Mouse (Mus musculus) heart, adult 2 months (tissue): ENCODE measurements around the gene Pitpnc1. TPM values are rescaled to one million over a fixed set of nuclear protein-coding genes. Genes with fewer than 3 reads are reported as not detected.
A peak's percentile ranks its signal among the peaks of the same experiment; 100 is the strongest.

Experiments
- DNase-seq, 2 experiments: peaks; one replicate each; pipeline ENCODE4 v3.0.0; 2021
- H3K27ac ChIP-seq: fragments of 200-600 bp; 2 replicates; pipeline ENCODE4 v1.8.1; 2022
- H3K27me3 ChIP-seq: fragments of 200-500 bp; 2 replicates; pipeline ENCODE4 v1.6.1; 2012; ENCODE audit warnings: mild to moderate bottlenecking, low read length, inconsistent platforms, mixed read lengths; ENCODE audit not compliant: control insufficient read depth, insufficient read depth
- H3K36me3 ChIP-seq: fragments of 200-500 bp; 2 replicates; pipeline ENCODE4 v1.6.1; 2012; ENCODE audit warnings: low read length, inconsistent platforms; ENCODE audit not compliant: control insufficient read depth, insufficient read depth
- H3K4me1 ChIP-seq: fragments of 200-500 bp; 2 replicates; pipeline ENCODE4 v1.6.1; 2011; ENCODE audit warnings: low read length; ENCODE audit not compliant: control insufficient read depth, insufficient read depth
- H3K4me3 ChIP-seq: fragments of 200-600 bp; 2 replicates; pipeline ENCODE4 v1.8.1; 2022
- H3K79me2 ChIP-seq: fragments of 200-500 bp; replicated peaks from 2 replicates; pipeline ENCODE4 v1.6.1; 2012; ENCODE audit warnings: mild to moderate bottlenecking, inconsistent platforms, low read length, moderate library complexity, mixed read lengths; ENCODE audit not compliant: control insufficient read depth, insufficient read depth
- H3K9ac ChIP-seq: fragments of 200-500 bp; 2 replicates; pipeline ENCODE4 v1.6.1; 2012; ENCODE audit warnings: low read depth, mild to moderate bottlenecking, control low read depth, inconsistent platforms, low read length, mixed read lengths
- CTCF ChIP-seq: fragments of 200-600 bp; IDR thresholded peaks from 2 replicates; pipeline ENCODE4 v1.8.1; 2022; ENCODE audit warnings: antibody characterized with exemption, mild to moderate bottlenecking, moderate library complexity
- EP300 ChIP-seq: fragments of 200-500 bp; IDR thresholded peaks from 2 replicates; pipeline ENCODE4 v1.6.1; 2011; ENCODE audit warnings: low read depth, low read length, control low read depth; ENCODE audit not compliant: insufficient read depth
- POLR2A ChIP-seq: fragments of 200-500 bp; IDR thresholded peaks from 2 replicates; pipeline ENCODE4 v1.6.1; 2011; ENCODE audit warnings: mild to moderate bottlenecking, low read depth, low read length, control low read depth; ENCODE audit not compliant: insufficient read depth
- WGBS: fragments of 180-500 bp; shearing (Covaris S2); methylation state at CpG from one replicate; pipeline ENCODE4 v1.1.7; 2018; 5-methylcytosine and 5-hydroxymethylcytosine counted together
- intact Hi-C: fragments of 180-260 bp; cut with DNase I; formaldehyde crosslinking; loops from one replicate; pipeline ENCODE4 v1.15.1; 2025
- polyA plus RNA-seq: library from polyadenylated mRNA; depleted of rRNA; stranded (reverse); fragments of >200 nt; gene quantifications from 2 replicates; pipeline ENCODE4 v1.2.3, GENCODE M21; 2012
- total RNA-seq, 2 experiments: library from RNA; stranded (reverse); gene quantifications; 2 replicates each; pipeline ENCODE4 v1.2.3; 2021

Pitpnc1 gene
- total and polyA plus RNA-seq, 3 experiments, result 22.7 to 68.1 (median 66.4) TPM

DNA sequence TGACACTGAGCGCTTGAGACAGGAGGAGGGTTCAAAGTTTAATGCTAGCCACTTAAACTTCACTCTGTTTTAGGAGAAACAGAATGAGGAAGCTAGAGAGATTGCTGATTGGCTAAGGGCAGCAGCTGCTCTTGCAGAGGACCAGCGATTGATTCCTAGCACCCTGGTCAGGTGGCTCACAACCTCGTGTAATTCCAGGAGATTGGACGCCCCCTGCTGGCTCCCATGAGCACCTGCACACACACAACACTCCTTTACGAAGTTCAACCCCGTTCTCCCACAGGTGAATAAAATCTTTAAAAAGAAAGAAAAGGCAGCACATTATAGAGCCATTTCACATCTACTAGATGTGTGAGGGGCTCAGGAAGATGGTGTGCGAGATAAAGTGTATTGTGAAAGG is 224.8 kb downstream of the Pitpnc1 start:
- Histone ChIP-seq H3K27ac (no peak overlapping the region), H3K36me3 (peaks cover 3% of the 10 kb centered on the region), H3K9ac (no peak overlapping the region), H3K4me1 (peaks cover 5% of the 10 kb centered on the region), H3K4me3 (no peak overlapping the region), H3K27me3 (no peaks in the 10 kb centered on the region), H3K79me2 (no peaks in the 10 kb centered on the region)
- WGBS, result 91% methylated on average over 7 of the region's 7 CpGs
- intact Hi-C loops, result no loop called here
- no peak for TF ChIP-seq POLR2A
- peak; percentile 35 for TF ChIP-seq CTCF
- DNase-seq, result no peak

DNA sequence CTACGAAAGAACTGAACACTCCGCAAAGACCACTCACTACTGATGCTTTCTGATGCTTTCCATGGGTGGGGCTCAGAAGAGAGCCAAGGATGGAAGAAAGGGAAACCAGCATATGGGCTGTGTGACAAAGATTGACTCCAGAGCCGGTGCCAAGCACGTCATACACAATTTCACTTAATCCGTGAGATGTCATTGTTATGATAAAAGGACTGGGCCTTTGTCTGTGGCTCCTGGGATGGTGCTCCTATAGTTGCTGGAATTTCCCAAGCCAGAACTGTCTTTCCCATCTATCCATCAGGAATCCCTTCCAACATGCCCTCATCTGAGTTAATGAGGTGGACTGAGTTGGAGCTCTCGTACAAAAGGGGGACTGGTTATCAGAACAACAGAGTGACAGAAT is 227.4 kb downstream of the Pitpnc1 start:
- intact Hi-C loops, result no loop called here
- Histone ChIP-seq H3K27ac (no peak overlapping the region), H3K9ac (no peak overlapping the region), H3K36me3 (peaks cover 7% of the 10 kb centered on the region), H3K4me3 (no peak overlapping the region), H3K4me1 (peaks cover 2% of the 10 kb centered on the region; the same call in 1 of the 2 replicates), H3K79me2 (no peaks in the 10 kb centered on the region), H3K27me3 (no peaks in the 10 kb centered on the region)
- no peak for TF ChIP-seq POLR2A
- TF ChIP-seq CTCF, result no peak
- no peak for DNase-seq
- WGBS, result 88% methylated on average over 6 of the region's 6 CpGs

DNA sequence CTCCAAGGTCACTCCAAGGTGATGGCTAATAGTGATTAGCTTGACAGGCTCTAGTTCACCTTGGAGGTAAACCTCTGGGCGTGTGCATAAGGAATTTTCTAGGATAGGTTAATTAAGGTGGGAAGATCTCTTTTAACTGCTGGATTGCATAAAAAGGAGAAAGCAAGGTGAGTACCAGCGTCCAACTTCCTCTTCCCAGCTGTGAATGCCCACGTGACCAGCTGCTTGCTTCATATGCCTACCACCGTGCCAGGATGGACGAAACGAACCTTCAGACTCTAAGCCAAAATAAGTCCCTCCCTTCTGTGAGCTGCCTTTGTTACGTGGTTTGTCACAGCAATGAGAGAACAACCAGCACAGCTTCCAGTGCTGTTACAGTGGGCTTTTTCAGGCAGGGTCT is 228.8 kb downstream of the Pitpnc1 start:
- Histone ChIP-seq H3K9ac (no peak overlapping the region), H3K4me1 (peaks cover 5% of the 10 kb centered on the region), H3K27ac (peak overlapping the region; percentile 40; the same call in 1 of the 2 replicates), H3K27me3 (no peaks in the 10 kb centered on the region), H3K36me3 (peaks cover 8% of the 10 kb centered on the region), H3K4me3 (no peak overlapping the region), H3K79me2 (no peaks in the 10 kb centered on the region)
- intact Hi-C loops, result no loop called here
- 58% methylated on average over 7 of the region's 7 CpGs for WGBS
- no peak for TF ChIP-seq CTCF
- TF ChIP-seq POLR2A, result no peak
- TF ChIP-seq EP300, result 0 out of 2 replicates have a peak, but pooled peaks have one; percentile 36
- DNase-seq, result peak in 1 of 2 experiments; percentile 60

DNA sequence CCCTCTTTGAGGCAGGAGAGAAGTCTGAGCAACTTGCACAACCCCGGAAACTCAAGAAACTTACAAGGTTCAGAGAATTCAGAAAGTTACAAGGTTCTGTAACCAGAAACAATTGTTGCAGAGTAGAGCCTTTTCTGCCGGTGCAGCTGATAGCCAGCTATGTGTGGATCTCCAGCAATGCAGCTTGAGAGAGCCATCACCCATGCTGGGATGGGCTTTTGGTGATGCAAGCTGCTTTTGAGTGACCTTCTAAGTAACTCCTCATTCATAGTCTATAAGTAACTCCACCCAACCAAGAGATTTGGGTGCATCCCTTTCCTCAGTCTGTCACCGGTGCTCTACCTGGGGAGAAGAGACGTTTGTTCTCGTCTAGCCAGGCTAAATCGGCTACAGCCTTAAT is 232.0 kb downstream of the Pitpnc1 start:
- H3K4me3 ChIP-seq, result no peak overlapping the region
- TF ChIP-seq EP300, result no peak
- TF ChIP-seq POLR2A, result no peak
- TF ChIP-seq CTCF, result no peak
- no peak overlapping the region for H3K27ac ChIP-seq
- 84% methylated on average over 6 of the region's 6 CpGs for WGBS
- H3K4me1 ChIP-seq, result peaks cover 6% of the 10 kb centered on the region
- H3K79me2 ChIP-seq, result no peaks in the 10 kb centered on the region
- intact Hi-C loops, result no loop called here
- no peak for DNase-seq
- peaks cover 12% of the 10 kb centered on the region for H3K36me3 ChIP-seq
- H3K9ac ChIP-seq, result no peak overlapping the region
- no peaks in the 10 kb centered on the region for H3K27me3 ChIP-seq

DNA sequence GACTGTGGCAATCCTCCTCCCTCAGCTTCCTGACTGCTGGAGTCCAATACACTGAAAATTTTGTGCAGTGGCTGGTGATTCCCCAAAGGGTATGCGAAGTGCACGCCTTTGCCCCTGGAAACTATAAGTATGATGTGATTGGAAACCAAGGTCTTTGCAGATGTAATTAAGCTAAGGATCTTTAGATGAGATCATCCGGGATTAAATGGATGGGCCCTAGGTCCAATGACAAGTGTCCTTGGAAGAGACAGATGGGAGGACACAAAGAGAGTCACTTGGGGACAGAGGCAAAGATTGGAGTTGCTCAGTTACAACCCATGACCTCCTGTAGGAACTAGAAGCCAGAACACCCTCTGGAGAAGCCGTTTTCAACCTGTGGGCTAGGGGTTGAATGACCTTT is 233.0 kb downstream of the Pitpnc1 start:
- Histone ChIP-seq H3K79me2 (no peaks in the 10 kb centered on the region), H3K4me3 (no peak overlapping the region), H3K27me3 (no peaks in the 10 kb centered on the region), H3K4me1 (peaks cover 6% of the 10 kb centered on the region), H3K36me3 (peaks cover 12% of the 10 kb centered on the region), H3K9ac (no peak overlapping the region), H3K27ac (no peak overlapping the region)
- no peak for TF ChIP-seq POLR2A
- no peak for TF ChIP-seq EP300
- no peak for TF ChIP-seq CTCF
- no peak for DNase-seq
- intact Hi-C loops, result no loop called here
- WGBS, result 90% methylated on average over 4 of the region's 4 CpGs

DNA sequence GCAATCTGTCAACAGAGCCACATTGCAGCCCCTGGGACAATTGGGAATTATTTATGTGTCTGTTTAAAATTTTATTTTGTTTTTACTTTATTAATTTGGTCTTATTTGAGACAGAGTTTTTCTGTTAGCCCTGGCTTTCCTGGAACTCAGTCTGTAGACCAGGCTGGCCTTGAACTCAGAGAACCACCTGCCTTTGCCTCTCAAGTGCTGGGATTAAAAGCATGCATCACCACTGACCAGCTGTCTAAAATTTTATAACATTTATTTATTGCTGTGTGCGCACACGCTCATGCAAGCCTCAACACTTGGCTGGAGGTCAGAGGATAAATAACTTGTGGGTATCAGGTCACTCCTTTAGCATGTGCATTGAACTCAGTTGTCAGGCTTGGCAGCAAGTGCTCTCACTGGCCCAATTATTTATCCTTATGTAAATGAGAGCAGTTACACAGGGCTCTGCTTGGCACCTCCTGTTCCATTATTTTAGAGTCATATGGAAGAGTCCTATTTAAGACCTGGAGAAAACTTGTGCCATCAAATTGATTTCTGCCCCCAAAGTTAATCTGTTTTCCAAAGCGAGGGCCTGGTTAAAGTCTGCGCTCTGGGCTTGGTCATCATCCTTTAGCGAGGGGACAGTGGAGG is 237.1 kb downstream of the Pitpnc1 start:
- Histone ChIP-seq H3K4me3 (no peak overlapping the region), H3K9ac (no peak overlapping the region), H3K79me2 (no peaks in the 10 kb centered on the region), H3K27ac (peak overlapping the region; percentile 52), H3K4me1 (peaks cover 4% of the 10 kb centered on the region), H3K27me3 (no peaks in the 10 kb centered on the region), H3K36me3 (peaks cover 6% of the 10 kb centered on the region)
- intact Hi-C loops, result no loop called here
- 78% methylated on average over 5 of the region's 5 CpGs for WGBS
- TF ChIP-seq EP300 (0 out of 2 replicates have a peak, but pooled peaks have one; percentile 15), POLR2A (no peak)
- DNase-seq, result no peak
